Mouse (Mus musculus): ENCODE measurements at regions not wholly inside any gene's neighbourhood (a gene's known extent, or its start where the extent isn't known, plus 50 kb on each side); places are given as distances from the start of the nearest gene placed in this dataset.

GRCm38 (mm10) chr2:160583506-160583905 is 62.2 kb upstream of the Top1 start:
- no peak for DNase-seq (ENCODE audit: low spot score in 2 of 2)

GRCm38 (mm10) chr2:160584568-160584967 is 61.1 kb upstream of the Top1 start:
- DNase-seq (ENCODE audit: low spot score in 2 of 2) = no peak

GRCm38 (mm10) chr2:160587015-160587835 is 58.5 kb upstream of the Top1 start:
- DNase-seq (ENCODE audit: low spot score in 2 of 2) = no peak

GRCm38 (mm10) chr2:160588401-160588800 is 57.3 kb upstream of the Top1 start:
- no peak for DNase-seq (ENCODE audit: low spot score in 2 of 2)

GRCm38 (mm10) chr2:160590209-160590910 is 55.3 kb upstream of the Top1 start:
- DNase-seq (ENCODE audit: low spot score in 2 of 2) = no peak

- DNase-seq (ENCODE audit: low spot score in 2 of 2) = no peak
Measured at GRCm38 (mm10) chr2:160591446-160592180, 54.1 kb upstream of the Top1 start.

GRCm38 (mm10) chr2:160593035-160593434 is 52.7 kb upstream of the Top1 start:
- DNase-seq (ENCODE audit: low spot score in 2 of 2) = peak; percentile 44 to 54
